Mouse (Mus musculus) left cerebral cortex, adult 2 months (tissue): ENCODE measurements around the gene Ankrd24. TPM values are rescaled to one million over a fixed set of nuclear protein-coding genes. Genes with fewer than 3 reads are reported as not detected.
A peak's percentile ranks its signal among the peaks of the same experiment; 100 is the strongest.

ENCODE experiments used
- DNase-seq, 2 experiments: peaks; one replicate each; pipeline ENCODE4 v3.0.0; 2021 to 2022; ENCODE audit warnings: low spot score in 2 of 2, mixed read lengths in 1 of 2; ENCODE audit errors: extremely low spot score in 1 of 2
- H3K27ac ChIP-seq: fragments of 200-600 bp; 2 replicates; pipeline ENCODE4 v1.8.1; 2022
- H3K4me3 ChIP-seq: fragments of 200-600 bp; 2 replicates; pipeline ENCODE4 v1.8.1; 2022
- CTCF ChIP-seq: fragments of 200-600 bp; IDR thresholded peaks from 2 replicates; pipeline ENCODE4 v1.8.1; 2022; ENCODE audit warnings: antibody characterized with exemption, mild to moderate bottlenecking, moderate library complexity
- intact Hi-C: fragments of 180-260 bp; cut with DNase I; formaldehyde crosslinking; loops from one replicate; pipeline ENCODE4 v1.15.1; 2025
- total RNA-seq, 2 experiments: library from RNA; stranded (reverse); gene quantifications; 2 replicates each; pipeline ENCODE4 v1.2.3; 2021

The Ankrd24 gene
- total RNA-seq, 2 experiments from 2014 or later, result 46.4 to 47.3 TPM

GRCm38 (mm10) chr10:81598342-81598741 is 30.0 kb upstream of the Ankrd24 start:
- DNase-seq, result no peak
- intact Hi-C loops, result no loop called here
- Histone ChIP-seq H3K4me3 (no peak overlapping the region), H3K27ac (no peak overlapping the region)
- no peak for TF ChIP-seq CTCF

DNA sequence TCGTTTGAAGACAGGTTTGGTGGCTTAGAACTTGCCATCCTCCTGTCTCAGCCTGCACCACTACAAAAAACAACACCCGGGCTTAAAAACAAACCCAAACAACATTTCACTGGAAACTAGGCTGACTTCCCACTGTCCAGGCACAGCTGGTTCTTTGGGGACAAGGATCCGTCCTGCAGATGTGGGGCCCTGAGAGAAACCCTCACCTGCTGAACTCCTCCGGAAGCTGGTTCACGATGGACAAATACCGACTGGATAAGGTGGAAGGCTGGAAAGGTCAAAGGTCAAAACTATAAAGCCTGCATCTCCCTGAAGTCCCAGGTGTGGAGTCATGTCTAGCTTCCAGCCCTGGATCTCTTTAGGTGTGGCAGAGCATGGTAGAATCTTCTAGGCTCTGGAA is 29.5 kb upstream of the Ankrd24 start:
- TF ChIP-seq CTCF, result no peak
- intact Hi-C loops, result no loop called here

DNA sequence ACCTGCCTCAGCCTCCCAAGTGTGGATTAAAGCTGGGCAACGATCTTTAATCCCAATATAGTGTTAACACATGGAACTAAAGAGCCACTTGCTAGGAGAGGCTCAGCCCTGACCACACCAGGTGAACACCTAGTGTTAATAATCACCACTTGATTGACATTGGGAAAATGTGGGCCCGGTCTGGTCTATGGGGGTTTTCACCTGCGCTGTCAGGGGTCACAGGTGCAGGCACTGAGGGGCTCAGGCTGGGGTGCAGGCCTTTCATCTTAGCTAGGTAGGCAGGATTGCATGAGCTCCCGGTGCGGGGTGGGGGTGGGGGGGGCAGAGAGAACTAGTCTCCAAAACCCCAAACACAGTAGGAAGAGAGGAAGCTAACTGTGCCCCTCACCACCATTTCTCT is 28.7 kb upstream of the Ankrd24 start:
- TF ChIP-seq CTCF, result no peak
- no peak overlapping the region for H3K4me3 ChIP-seq
- intact Hi-C loops, result loop anchor here (1.0 kb wide), 1 partner anchor 28 kb away; no protein-coding TSS in a partner anchor
- no peak overlapping the region for H3K27ac ChIP-seq
- DNase-seq, result no peak

More for the DNA sequence above, 29.5 kb upstream of the Ankrd24 start:
- H3K4me3 ChIP-seq, result no peak overlapping the region
- no peak for DNase-seq
- no peak overlapping the region for H3K27ac ChIP-seq

DNA sequence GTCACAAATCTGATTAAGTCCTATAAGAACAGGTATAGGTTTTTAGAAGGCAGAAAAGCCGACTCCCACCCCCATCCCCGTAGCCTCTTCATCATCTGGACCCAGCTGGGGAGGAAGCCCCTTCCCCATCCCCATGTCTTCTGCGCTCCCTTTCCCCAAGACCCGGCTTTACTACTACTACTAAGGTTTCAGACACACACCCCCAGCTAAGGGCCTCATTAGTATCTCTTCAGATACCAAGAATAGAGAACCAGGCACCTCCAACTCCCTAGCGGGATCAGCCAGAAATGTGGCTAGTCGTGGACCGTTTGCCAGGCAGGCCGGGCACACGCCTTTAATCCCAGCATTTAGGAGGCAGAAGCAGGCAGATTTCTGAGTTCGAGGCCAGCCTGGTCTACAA is 28.2 kb upstream of the Ankrd24 start:
- Histone ChIP-seq H3K27ac (no peak overlapping the region), H3K4me3 (no peak overlapping the region)
- no peak for TF ChIP-seq CTCF
- intact Hi-C loops, result loop anchor here (1.0 kb wide), 1 partner anchor 29 kb away; no protein-coding TSS in a partner anchor
- DNase-seq, result no peak

DNA sequence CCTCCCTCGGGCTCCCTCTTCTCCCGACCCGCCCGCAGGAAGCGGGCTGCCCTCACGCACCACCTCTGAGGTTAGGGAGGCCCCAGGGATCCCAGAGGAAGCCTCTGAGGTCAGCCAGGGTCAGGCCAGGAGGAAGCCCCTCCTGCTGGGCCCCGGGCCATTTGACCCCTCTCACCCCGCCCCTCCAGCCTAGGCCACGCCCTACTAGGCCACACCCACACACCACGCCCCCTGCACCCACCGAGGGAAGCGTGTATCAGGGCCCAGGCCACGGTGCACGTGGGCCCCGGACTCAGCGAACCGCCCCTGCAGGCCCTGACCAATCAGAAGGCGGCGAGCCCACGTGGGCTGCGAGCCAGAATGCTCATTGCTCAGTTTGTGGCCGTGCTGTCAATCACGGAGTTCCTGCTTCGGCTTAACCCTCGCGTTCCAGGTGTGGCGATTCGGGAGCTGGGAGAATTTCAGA is 27.6 kb upstream of the Ankrd24 start, which contains the start of gene Tle6:
Gene Tle6 (minus strand): TSS at position 336 of the 466 bp plus-strand sequence.
- intact Hi-C loops, result loop anchor here (1.0 kb wide), 1 partner anchor 29 kb away; no protein-coding TSS in a partner anchor
- no peak within 1 kb of the TSS for H3K27ac ChIP-seq
- H3K4me3 ChIP-seq, result peak within 1 kb of the TSS; percentile 29
- peak; percentile 92 for DNase-seq
- no peak for TF ChIP-seq CTCF

- H3K4me3 ChIP-seq, result no peak overlapping the region; the same call in 1 of the 2 replicates
Observed at GRCm38 (mm10) chr10:81601396-81601905, 26.9 kb upstream of the Ankrd24 start.

GRCm38 (mm10) chr10:81602741-81603151 is 25.6 kb upstream of the Ankrd24 start:
- no peak overlapping the region; the same call in 1 of the 2 replicates for H3K27ac ChIP-seq

More at GRCm38 (mm10) chr10:81601396-81601905, 26.9 kb upstream of the Ankrd24 start:
- H3K27ac ChIP-seq, result no peak overlapping the region
- TF ChIP-seq CTCF, result no peak
- no peak for DNase-seq
- intact Hi-C loops, result no loop called here

DNA sequence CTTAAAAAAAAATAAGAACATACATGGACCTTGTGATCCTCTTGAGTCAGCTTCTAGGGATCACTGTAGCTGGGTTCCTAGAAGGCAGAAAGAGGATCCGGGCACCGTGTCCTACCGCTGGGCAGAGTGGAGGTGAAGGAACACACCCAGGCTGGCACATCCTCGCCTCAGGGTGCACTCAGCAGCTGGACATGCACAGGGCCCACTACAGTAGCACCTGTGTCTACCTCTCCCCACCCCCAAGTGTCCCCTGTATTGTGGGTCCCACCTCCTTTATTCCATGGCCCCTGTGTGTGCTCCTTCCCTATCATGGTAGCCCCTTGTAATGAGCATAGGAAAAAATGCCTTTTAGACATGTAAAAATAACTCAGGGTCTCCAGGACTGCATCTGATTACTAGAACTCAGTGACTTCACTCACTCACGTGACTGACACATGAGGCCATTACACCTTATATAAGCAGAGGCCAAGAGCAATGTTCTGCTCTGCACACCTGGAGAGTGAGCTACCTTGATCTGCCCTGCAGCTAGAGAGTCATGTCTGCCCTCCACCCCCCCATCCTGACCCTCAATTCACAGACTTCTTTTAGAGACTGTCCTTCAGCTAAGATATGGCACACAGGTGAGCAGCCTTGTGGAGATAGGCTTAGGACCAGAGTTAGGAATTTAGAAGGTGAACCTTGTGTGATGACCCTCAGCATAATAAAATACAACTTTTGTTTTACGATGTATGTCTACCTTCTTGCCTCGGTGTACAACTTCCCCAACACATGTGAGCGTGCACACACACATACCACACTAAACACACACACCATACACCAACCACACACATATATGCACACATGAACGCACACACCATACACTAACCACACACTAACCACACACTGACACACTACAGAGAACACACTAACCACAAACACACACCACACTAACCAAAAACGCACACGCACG is 24.0 kb upstream of the Ankrd24 start:
- DNase-seq, result no peak
- intact Hi-C loops, result loop anchor here (2.0 kb wide), 2 partner anchors 33 to 41 kb away; no protein-coding TSS in a partner anchor
- TF ChIP-seq CTCF, result no peak
- H3K27ac ChIP-seq, result peak overlapping the region; percentile 75; the same call in 1 of the 2 replicates
- no peak overlapping the region; the same call in 1 of the 2 replicates for H3K4me3 ChIP-seq

More at GRCm38 (mm10) chr10:81602741-81603151, 25.6 kb upstream of the Ankrd24 start:
- peak; percentile 64 for TF ChIP-seq CTCF
- intact Hi-C loops, result no loop called here
- no peak for DNase-seq
- H3K4me3 ChIP-seq, result no peak overlapping the region

- intact Hi-C loops, result loop anchor here (1.0 to 2.0 kb wide), 3 partner anchors 34 to 103 kb away; no protein-coding TSS in a partner anchor
- Histone ChIP-seq H3K27ac (peak overlapping the region; percentile 79), H3K4me3 (peak overlapping the region; percentile 80)
- TF ChIP-seq CTCF, result peak; percentile 69
- peak; percentile 85 to 86 for DNase-seq
Observed at GRCm38 (mm10) chr10:81604968-81605665, 23.2 kb upstream of the Ankrd24 start.

DNA sequence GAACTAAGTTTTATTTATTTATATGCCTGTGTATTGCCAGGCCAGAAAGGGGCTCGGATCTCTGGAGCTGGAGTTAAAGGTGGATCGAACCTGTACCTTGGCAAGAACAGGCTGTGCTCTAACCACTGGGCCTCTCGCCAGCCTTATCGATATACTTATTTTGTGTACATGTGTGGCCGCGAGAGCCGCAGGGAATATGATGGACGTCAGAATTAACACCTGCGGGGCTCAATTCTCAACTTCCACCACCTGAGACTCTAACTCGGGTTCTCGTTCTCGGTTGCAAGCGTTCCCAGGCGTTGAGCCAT is 22.7 kb upstream of the Ankrd24 start:
- Histone ChIP-seq H3K27ac (peak overlapping the region; percentile 79), H3K4me3 (peak overlapping the region; percentile 80)
- no peak for DNase-seq
- intact Hi-C loops, result loop anchor here (1.0 to 2.0 kb wide), 3 partner anchors 35 to 103 kb away; no protein-coding TSS in a partner anchor
- no peak for TF ChIP-seq CTCF

DNA sequence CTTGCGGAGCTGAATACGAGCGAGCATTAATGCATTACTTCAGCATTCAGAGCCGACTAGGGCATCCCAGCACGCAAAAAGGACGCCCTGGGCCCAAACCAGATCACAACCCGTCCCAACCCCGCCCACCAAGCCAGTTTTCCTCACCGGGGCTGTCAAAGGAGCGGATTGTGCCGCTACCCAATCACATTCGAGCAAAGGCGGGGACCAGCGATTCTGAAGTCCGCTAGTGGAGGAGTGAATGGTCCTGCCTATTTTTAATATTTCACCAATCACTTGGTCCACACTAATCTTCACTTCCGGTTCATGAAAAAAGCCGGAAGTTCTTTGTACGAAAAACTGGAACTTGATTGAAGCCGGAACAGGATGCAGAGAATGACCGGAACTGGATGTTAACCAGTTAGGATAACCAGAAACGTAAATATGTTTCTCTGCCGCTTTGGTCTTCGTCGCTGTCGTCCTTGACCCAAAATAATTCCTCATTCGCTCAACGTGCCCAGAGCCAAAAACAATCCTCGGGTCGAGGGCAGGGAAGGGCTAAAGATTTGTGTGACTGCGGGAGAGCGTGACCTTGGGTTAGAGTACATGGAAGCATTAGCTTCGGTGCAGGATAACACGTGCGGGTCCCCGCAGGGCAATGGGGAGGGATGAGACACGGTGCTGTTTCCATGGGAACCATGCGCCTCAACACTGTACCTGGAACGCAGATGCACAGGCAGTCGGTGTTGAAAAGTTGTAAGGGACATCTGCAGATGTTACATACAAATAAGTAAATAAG is 22.2 kb upstream of the Ankrd24 start, which contains the start of gene BC025920:
Gene BC025920 (plus strand): TSS at position 297 of the 778 bp plus-strand sequence.
- TF ChIP-seq CTCF, result no peak
- Histone ChIP-seq H3K27ac (peak within 1 kb of the TSS; percentile 97), H3K4me3 (peak within 1 kb of the TSS; percentile 80)
- DNase-seq, result peak; percentile 82 to 93
- intact Hi-C loops, result loop anchor here (1.0 to 2.0 kb wide), 4 partner anchors 21 to 104 kb away; partner anchors contain the start of gene Sirt6
